Mouse (Mus musculus) embryo, embryonic 9.5 days (tissue): ENCODE data around the gene Sypl2.
A peak's percentile ranks its signal among the peaks of the same experiment; 100 is the strongest.
"Not testable (repeated sequence)": the region's sequence is repeated elsewhere in the genome, so short reads cannot be mapped to it uniquely, and the experiment has no call there.

Experiments
- DNase-seq: peaks from one replicate; pipeline ENCODE4 v3.0.0-alpha.2; 2017; ENCODE audit errors: extremely low spot score

The Sypl2 gene

GRCm38 (mm10) chr3:108226558-108227350, at the start of gene Sypl2:
Sypl2 (minus strand) TSS chr3:108226648.
- peak; percentile 59 for DNase-seq

DNA sequence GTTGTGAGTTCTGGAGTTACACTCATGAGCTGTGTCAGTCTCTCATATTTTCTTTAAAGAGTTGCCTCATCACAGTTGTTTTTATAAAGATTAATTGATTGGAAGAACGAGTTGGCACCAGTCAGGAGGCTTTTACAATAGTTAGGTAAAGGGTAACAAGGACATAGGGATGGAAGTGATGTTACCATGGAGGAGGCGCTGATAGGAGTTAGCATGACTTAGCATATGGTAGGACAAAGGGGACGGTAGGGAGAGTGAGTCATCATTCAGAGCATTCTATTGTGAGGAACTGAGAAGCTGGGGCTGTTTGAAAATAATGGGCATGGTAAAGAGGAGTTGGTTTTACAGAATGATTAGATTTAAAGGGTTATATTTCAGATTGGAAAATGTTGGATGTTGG, 32.9 kb upstream of the Sypl2 start:
- no peak for DNase-seq

DNA sequence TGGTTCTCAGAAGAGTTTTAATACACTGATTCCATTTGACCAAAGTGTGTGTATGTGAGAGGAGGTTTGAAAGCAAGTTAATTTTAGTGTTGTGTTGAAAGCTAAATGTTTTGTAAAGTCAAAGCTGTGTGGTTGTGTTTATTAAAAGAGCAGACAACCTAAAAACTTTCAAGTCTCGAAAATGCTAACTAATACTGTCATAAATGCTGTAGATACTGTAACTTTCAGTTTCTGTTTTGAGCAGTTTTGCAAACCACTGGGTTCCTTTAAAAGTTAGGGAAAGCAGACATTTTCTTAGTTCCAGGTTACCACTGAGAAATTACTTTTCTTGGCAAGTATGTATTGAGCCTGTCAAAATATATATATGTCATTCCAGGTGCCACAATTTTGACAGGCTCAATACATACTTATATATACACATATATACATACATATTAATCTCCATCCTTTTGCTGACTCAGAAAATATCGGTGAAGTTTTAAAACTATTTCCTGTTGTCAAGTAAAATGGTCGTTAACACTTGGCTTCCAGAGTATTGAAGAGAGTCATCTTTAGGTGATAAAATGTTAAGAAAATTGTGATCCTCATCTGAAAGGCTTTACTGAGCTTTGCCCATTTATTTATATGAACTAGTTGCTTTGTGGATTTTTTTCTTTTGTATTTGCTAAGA, 31.5 kb upstream of the Sypl2 start:
- no peak for DNase-seq

DNA sequence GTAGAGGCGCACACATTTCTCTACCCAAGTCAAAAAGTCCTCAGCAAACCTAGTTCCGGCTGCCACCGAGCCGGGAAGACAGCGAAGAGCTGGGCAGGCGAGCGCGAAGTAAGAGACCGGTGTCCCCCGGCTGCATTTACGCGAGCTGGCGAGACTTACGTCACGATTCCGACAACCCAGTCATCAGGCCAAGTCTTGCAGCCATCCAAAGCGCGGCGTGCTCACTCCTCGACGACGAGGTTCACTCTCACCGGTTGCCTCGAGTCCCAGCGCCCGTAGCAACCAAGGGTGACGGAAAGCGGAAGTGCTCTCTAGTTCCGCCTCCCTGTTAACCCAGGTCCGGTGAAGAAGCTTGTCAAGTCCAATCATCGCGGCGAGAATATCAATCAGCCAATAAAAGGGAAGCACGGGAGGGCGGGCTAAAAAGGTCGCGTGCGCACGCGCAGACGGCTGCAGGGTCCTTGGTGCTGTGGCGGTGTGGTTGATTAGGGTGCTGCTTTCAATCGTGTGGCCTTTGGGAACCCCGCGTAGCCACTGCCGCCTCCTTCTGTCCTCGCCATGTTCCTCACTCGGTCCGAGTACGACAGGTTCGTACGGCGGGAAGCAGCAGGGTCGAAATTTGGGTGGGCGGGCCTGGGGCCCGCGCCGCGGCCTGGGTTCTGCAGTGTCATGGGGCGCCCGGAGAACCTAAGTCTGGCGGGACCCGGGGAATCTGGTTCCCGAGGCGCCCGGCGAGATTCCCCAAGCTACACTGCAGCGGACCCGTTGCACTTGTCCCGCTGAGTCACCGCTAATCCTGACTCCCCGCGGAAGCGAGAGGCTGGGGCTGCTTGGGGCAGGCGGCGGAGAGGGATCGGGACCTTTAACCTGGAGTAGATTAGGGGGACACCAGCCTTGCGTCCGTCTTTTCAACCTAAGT, 30.5 kb upstream of the Sypl2 start, which contains the start of gene Psma5:
Gene Psma5 (plus strand): TSS at position 208 of the 919 bp plus-strand sequence.
- DNase-seq = peak; percentile 93

- DNase-seq = no peak
Measured at GRCm38 (mm10) chr3:108246857-108247256, 20.4 kb upstream of the Sypl2 start.

DNA sequence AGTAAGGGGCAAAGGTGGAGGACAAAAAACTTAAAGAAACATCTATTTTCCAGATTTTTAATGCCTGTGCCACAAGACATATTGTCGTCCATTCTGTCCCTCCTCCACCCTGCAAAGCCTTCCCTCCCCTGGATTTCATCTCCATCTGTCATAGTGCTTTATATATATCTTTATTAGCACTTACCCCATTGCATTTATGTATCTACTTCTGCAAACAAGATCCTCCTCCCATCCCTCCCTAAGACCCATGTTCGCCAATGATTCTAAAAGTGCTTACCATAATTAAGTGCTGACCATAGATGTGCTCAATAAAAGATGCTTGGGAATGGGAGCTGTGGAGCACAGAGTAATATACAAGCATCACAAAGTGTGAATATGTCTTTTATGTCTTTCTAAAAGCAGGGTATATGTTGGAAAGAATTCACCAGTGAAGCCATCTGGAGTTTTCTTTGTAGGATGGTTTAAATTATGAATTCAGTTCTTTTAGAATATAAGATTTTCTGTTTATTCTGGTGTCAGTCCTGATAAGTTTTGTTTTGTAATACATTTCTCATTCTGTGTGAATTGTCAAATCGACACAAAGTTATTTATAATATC, 14.9 kb upstream of the Sypl2 start:
- no peak for DNase-seq

DNA sequence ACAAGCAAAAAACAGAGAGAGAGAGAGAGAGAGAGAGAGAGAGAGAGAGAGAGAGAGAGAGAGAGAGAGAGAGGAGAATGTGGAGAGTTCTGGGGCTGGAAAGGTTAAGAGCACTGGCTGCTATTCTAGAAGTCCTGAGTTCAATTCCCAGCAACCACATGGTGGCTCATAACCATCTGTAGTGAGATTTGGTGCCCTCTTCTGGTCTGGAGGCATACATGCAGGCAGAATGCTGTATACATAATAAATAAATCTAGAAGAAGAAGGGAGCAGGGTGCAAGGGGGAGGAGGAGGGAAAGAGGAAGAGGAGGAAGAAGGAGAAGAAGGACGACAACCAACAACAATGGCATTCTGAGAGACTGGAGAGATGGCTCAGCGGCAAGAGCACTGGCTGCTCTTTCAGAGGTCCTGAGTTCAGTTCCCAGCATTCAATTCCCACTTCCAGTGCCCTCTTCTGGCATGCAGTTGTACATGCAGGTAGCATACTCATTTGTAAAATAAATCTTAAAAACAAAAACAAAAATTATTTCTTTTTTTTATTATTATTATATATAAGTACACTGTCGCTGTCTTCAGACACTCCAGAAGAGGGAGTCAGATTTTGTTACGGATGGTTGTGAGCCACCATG, 11.1 kb upstream of the Sypl2 start:
- DNase-seq = not testable (repeated sequence)

GRCm38 (mm10) chr3:108231646-108232045, 5.2 kb upstream of the Sypl2 start:
- no peak for DNase-seq

- no peak for DNase-seq
Measured at GRCm38 (mm10) chr3:108227521-108227920, 1.1 kb upstream of the Sypl2 start.

GRCm38 (mm10) chr3:108225711-108226557, 514 bp downstream of the Sypl2 start:
- peak; percentile 42 for DNase-seq

- no peak for DNase-seq
Measured at GRCm38 (mm10) chr3:108220661-108221060, 5.8 kb downstream of the Sypl2 start.

DNA sequence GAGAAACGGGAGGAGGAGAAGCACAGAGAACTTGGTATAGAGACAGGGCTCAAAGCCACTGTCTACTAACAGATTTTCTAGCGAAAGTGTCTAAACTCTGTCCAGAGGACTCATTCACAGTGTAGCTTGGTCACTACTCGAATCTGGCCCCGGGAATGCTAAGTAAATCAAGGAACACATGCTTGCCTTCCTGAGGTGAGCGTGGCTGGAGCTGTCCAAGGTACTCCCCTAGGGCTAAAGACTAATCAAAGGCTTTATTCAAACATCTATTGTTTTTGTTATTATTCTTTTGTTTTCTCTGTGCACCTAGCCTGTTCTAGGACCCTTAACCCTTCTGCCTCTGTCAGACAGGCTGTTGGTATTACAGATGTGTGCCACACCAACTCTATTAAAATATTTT, 11.7 kb downstream of the Sypl2 start:
- no peak for DNase-seq

GRCm38 (mm10) chr3:108212406-108212805, 14.0 kb downstream of the Sypl2 start:
- DNase-seq = no peak

- DNase-seq = no peak
Measured at GRCm38 (mm10) chr3:108211845-108212244, 14.6 kb downstream of the Sypl2 start.

DNA sequence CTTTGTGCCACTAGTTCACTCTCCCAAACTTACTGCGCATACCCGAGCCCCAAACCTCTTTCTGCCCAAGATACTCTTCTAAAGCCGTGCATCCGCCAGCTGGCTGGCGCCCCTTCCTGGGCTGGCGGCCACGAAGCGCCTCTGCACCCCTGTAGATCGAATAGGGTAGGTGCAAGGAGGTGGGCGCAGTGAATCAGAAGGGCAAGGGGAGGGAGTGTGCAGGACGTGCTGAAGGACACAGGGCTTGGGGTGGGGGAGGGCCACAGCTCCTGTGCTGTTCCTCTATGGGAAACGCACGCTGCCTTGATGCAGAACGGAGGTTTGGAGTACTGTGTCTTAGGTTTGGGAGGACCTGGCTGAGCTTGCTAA, 15.7 kb downstream of the Sypl2 start, which contains the start of gene Atxn7l2:
Gene Atxn7l2 (minus strand): TSS at position 164 of the 369 bp plus-strand sequence.
- DNase-seq = no peak

GRCm38 (mm10) chr3:108209946-108210770, 16.3 kb downstream of the Sypl2 start:
- peak; percentile 97 for DNase-seq

DNA sequence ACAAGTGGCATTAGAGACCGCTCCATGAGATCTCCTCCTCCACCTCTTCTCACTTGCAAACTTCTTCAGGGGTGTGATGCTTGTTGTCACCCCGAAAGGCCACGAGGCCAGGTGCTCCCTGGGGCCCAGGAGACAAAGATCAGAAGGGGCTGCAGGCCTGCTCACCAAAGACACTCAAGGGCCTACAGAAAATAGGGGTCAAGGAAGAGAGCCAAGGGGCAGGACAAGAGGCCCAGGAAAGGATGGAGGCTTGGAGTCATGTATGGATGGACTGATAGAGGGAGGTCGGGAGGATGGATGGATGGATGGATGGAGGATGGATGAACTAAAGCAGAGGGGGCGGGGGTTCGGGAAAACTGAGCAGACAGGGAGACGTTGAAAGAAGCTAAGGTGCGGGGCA, 16.9 kb downstream of the Sypl2 start:
- no peak for DNase-seq

DNA sequence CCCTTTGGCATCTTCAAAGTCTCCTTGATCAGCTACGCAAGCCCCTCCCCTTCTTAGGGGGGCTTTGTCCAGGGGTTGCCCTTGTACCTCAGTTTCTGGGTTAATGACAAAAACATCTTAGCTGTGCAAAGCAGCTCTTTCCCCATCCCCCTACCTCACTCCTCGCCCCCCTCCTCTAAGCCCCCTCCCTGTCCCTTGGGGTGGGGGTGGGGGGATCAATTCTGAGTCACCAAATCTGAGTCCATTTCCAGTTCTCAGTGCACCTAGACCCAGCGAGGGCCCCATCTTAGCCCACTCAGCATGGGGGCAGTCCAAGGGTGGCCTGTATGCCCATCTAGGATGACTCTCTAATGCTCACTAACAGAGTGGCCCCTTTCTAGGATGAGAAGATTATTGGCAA, 17.4 kb downstream of the Sypl2 start:
- no peak for DNase-seq

- DNase-seq = no peak
Measured at GRCm38 (mm10) chr3:108206731-108207375, 19.6 kb downstream of the Sypl2 start.
